In the genomic region with DNA sequence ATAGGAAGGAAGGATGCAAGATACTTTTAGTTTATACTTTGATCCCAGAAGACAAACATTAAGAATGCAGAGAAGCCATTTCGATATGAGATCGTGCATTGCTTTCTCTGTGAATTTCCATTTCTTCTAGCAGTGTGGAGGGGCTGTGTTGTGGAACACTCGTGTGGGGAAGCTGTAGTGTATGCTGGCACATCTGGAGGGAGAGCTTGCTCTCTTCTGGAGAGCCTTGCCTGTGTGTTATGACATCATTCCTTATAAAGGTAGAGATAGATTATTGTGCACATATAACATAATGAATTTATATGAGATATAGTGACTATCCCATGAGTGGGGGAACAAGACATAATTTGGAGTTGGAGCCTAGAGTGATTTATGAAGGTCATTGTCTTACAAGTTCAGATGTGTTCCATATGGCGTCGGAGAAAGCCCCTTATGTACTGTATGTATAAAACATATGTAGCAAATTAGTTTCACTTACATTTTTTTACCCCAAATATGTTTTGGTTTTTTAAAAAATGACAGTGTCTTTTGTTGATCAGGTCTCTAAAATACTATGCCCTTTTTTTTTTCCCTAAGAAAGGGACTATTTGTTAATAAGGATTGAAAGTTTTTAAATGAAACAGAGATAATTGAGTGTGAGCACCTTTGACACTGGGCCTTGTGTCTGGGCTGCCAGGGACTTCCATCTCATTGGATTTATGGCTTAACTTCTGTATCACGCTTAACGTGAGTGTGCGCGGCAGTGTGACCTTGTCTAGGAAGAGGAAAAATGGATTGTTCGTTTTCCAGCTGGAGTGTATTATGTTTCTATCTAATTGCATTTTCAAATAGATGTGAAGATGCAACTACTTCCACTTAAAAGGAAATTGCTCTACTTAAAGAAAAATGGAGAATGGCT, we compare ENCODE assay signal across 22 mouse cellular contexts.
DNase-seq lines count a peak whose midpoint lies in the region; ATAC-seq and TF ChIP-seq lines count a peak whose summit lies in the region.
"Had no signal": no experiment of that assay in that cellular context is flagged by ENCODE, and none has a peak within 500 bp of the region (broad histone marks: within the 10 kb centered on the region; RNA-seq: fewer than 3 reads in every experiment).

No protein-coding gene starts in this region.

- 38% methylated on average over 10 of the region's 10 CpGs for WGBS in kidney, embryonic 14.5 days
- WGBS in embryonic facial prominence, embryonic 14.5 days: 37% methylated on average over 10 of the region's 10 CpGs
- 37% methylated on average over 10 of the region's 10 CpGs for WGBS in limb, embryonic 14.5 days

- no peak overlapping the region for H3K9ac ChIP-seq in kidney, embryonic 14.5 days (ENCODE audit: low read depth, low read length)
- H3K9ac ChIP-seq in embryonic facial prominence, embryonic 14.5 days (ENCODE audit: low read depth, low read length): no peak overlapping the region
- no peak overlapping the region for H3K9ac ChIP-seq in limb, embryonic 14.5 days (ENCODE audit: low read depth, low read length, severe bottlenecking)
- H3K9ac ChIP-seq: forebrain, embryonic 12.5 days; hindbrain, embryonic 15.5 days had no signal

- H3K27me3 ChIP-seq in kidney, embryonic 14.5 days (ENCODE audit: control insufficient read depth, insufficient read depth, low read length): no peaks in the 10 kb centered on the region
- H3K27me3 ChIP-seq in embryonic facial prominence, embryonic 14.5 days (replicated peaks; ENCODE audit: control insufficient read depth, insufficient read depth, low read length): no peaks in the 10 kb centered on the region
- H3K27me3 ChIP-seq in limb, embryonic 14.5 days (ENCODE audit: control insufficient read depth, insufficient read depth, low read length): no peaks in the 10 kb centered on the region
- H3K27me3 ChIP-seq: CH12.LX; forebrain, embryonic 12.5 days; hindbrain, embryonic 15.5 days; Patski had no signal

- no peak overlapping the region for H3K4me2 ChIP-seq in kidney, embryonic 14.5 days (replicated peaks; ENCODE audit: low read depth, low read length)
- no peak overlapping the region for H3K4me2 ChIP-seq in embryonic facial prominence, embryonic 14.5 days (ENCODE audit: low read depth, low read length)
- no peak overlapping the region for H3K4me2 ChIP-seq in limb, embryonic 14.5 days (replicated peaks; ENCODE audit: low read depth, low read length, severe bottlenecking)
- H3K4me2 ChIP-seq: forebrain, embryonic 12.5 days; hindbrain, embryonic 15.5 days; midbrain, embryonic 11.5 days had no signal

- 0 out of 2 replicates have a peak, but pooled peaks have one; percentile 52 for ATAC-seq in kidney, embryonic 14.5 days (ENCODE audit: low FRiP score, low TSS enrichment)
- ATAC-seq in embryonic facial prominence, embryonic 14.5 days (ENCODE audit: low read depth): no peak
- ATAC-seq in limb, embryonic 14.5 days (ENCODE audit: low FRiP score, low read depth): peak; percentile 68
- ATAC-seq: intestine, embryonic 16.5 days; lung, postnatal 0 days; Patski had no signal

- H3K4me3 ChIP-seq in kidney, embryonic 14.5 days (ENCODE audit: low read length): no peak overlapping the region
- H3K4me3 ChIP-seq in embryonic facial prominence, embryonic 14.5 days (ENCODE audit: low read depth, low read length): no peak overlapping the region
- H3K4me3 ChIP-seq in limb, embryonic 14.5 days (replicated peaks; ENCODE audit: low read length): no peak overlapping the region
- H3K4me3 ChIP-seq: erythroblast, embryonic 14.5 days; forebrain, embryonic 12.5 days; heart, embryonic 10.5 days; hindbrain, embryonic 15.5 days had no signal

- no peak for DNase-seq in kidney, adult 8-10 months
- DNase-seq in embryo, embryonic 10.5 days (ENCODE audit: low spot score): peak; percentile 52
- DNase-seq in embryonic facial prominence, embryonic 14.5 days (ENCODE audit: low spot score): peak; percentile 83
- DNase-seq in limb, embryonic 14.5 days (ENCODE audit: low spot score): peak; percentile 66
- DNase-seq in frontal cortex, postnatal 25 days (ENCODE audit: low spot score in 2 of 2): no peak
- DNase-seq in left cerebral cortex, adult 11 months (ENCODE audit: low spot score): no peak
- DNase-seq: adrenal gland, postnatal 36 days; cerebellum, adult 9-11 months; heart, postnatal 4 days; layer of hippocampus, adult 9-11 months; thymus, postnatal 14 days had no signal

- H3K9me3 ChIP-seq in kidney, embryonic 14.5 days (ENCODE audit: control insufficient read depth, low read length): no peaks in the 10 kb centered on the region
- no peaks in the 10 kb centered on the region for H3K9me3 ChIP-seq in embryonic facial prominence, embryonic 14.5 days (ENCODE audit: control insufficient read depth, low read length)
- no peaks in the 10 kb centered on the region for H3K9me3 ChIP-seq in limb, embryonic 14.5 days (ENCODE audit: control insufficient read depth, low read length)
- H3K9me3 ChIP-seq: forebrain, embryonic 12.5 days; heart, embryonic 10.5 days; hindbrain, embryonic 15.5 days had no signal

- no peaks in the 10 kb centered on the region for H3K36me3 ChIP-seq in kidney, embryonic 14.5 days (ENCODE audit: control insufficient read depth, insufficient read depth, low read length)
- no peaks in the 10 kb centered on the region for H3K36me3 ChIP-seq in embryonic facial prominence, embryonic 14.5 days (ENCODE audit: control insufficient read depth, insufficient read depth, low read length)
- no peaks in the 10 kb centered on the region for H3K36me3 ChIP-seq in limb, embryonic 14.5 days (ENCODE audit: control insufficient read depth, insufficient read depth, low read length)
- H3K36me3 ChIP-seq: forebrain, embryonic 12.5 days; G1E; heart, embryonic 10.5 days; hindbrain, embryonic 15.5 days had no signal

- H3K27ac ChIP-seq in kidney, embryonic 14.5 days (ENCODE audit: low read depth, low read length): no peak overlapping the region
- H3K27ac ChIP-seq in embryonic facial prominence, embryonic 14.5 days (replicated peaks; ENCODE audit: low read depth, low read length): peak overlapping the region; percentile 15; the same call in 1 of the 2 replicates
- no peak overlapping the region for H3K27ac ChIP-seq in limb, embryonic 14.5 days (replicated peaks; ENCODE audit: low read depth, low read length)
- H3K27ac ChIP-seq: forebrain, embryonic 12.5 days; heart, embryonic 10.5 days; hindbrain, embryonic 15.5 days had no signal

- H3K4me1 ChIP-seq in kidney, embryonic 14.5 days (ENCODE audit: control insufficient read depth, insufficient read depth, low read length): no peaks in the 10 kb centered on the region
- no peaks in the 10 kb centered on the region for H3K4me1 ChIP-seq in embryonic facial prominence, embryonic 14.5 days (ENCODE audit: control insufficient read depth, insufficient read depth, low read length)
- no peaks in the 10 kb centered on the region for H3K4me1 ChIP-seq in limb, embryonic 14.5 days (ENCODE audit: control insufficient read depth, insufficient read depth, low read length)
- H3K4me1 ChIP-seq: forebrain, embryonic 12.5 days; heart, embryonic 10.5 days; hindbrain, embryonic 15.5 days had no signal

- TF ChIP-seq POLR2A in limb, embryonic 14.5 days (IDR thresholded peaks at IDR 0.05; ENCODE audit: borderline replicate concordance, extremely low read depth, insufficient read depth, insufficient read length): no peak

Comparison
In these comparisons a context has a peak if more than half of its experiments do, and no peak if none do; other contexts are left out.
1. DNase-seq: peak in embryo, embryonic 10.5 days (single experiment), embryonic facial prominence, embryonic 14.5 days (single experiment) and limb, embryonic 14.5 days (single experiment); none in kidney, adult 8-10 months (0 of 2), frontal cortex, postnatal 25 days (0 of 2) and left cerebral cortex, adult 11 months (single experiment).